Mouse (Mus musculus) thymus, postnatal 10 days (tissue): ENCODE data around the gene A230072I06Rik.

ENCODE experiments used
- DNase-seq, 2 experiments: peaks; one replicate each; pipeline ENCODE4 v3.0.0; 2021; ENCODE audit warnings: low spot score in 2 of 2

Gene A230072I06Rik

DNA sequence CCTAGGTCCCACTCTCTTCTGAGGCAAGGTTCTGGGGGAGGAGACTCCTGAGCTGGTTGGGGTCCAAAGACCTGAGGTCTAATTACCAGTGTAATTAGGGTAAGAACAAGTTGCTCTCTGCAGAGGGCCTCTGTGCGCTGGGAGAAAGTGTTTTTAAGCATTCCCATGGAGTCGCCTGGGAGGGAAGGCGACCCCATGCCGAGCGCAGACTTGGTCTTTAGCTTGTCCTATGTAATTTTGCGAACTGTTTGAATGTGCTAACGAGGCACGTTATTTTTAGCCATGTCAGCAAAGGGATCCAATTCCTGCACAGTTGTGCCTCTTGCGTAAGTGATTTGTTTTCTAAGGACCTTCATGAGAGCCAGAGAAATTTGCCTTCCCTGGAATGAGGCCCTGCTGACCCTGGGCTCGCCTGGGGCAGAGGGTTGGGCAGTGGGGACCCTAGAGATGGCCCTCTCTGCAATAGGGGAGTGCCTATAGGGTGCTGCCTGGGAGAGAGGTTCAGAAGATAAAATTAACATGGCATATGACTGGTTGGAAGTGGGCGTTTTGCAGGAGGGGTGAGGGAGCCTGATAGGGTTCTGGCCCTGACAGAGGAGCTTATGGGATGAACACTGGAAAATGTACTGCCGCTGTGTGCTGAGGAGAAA lies at the start of gene A230072I06Rik:
A230072I06Rik (plus strand) TSS at position 157 of the 650 bp plus-strand sequence.
- DNase-seq, result no peak

DNA sequence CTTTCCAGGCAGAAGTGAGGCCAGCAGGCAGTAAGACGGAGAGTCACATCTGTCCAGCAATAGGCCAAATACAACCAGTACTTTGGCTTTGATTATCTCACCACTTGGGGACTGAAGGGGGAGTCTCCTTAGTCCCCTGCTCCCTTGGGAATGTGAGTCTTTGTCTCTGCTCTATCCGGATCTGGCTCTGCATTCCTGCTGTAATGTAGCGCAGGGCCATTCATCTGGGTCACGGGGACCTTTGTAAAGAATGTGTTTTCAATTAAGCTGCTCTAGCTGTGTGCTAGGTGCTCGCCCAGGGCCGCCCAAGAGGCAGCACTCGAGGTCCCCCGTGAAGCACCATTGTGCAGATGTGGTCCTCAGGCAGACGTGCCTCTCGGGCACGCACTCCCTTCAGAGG lies 44.6 kb upstream of the A230072I06Rik start:
- DNase-seq, result no peak

DNA sequence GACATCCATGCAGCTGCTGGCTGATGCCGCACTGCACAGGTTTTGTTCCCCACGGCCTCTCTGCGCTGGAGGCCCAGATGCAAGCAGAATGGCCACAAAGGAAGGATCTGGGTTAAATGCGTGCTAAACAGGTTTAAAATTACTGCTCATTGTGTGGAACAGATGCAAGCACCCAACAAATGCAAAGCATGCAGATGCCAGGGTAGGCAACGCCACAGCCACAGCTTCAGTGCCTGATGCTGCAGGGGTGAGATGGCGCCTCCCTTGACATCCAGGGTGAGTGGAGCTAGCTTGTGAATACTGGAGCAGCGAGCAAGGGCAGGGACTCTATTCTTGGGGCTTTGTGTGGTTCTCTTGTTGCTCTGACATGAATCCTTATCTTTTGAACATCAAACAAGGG lies 39.8 kb upstream of the A230072I06Rik start:
- no peak for DNase-seq

DNA sequence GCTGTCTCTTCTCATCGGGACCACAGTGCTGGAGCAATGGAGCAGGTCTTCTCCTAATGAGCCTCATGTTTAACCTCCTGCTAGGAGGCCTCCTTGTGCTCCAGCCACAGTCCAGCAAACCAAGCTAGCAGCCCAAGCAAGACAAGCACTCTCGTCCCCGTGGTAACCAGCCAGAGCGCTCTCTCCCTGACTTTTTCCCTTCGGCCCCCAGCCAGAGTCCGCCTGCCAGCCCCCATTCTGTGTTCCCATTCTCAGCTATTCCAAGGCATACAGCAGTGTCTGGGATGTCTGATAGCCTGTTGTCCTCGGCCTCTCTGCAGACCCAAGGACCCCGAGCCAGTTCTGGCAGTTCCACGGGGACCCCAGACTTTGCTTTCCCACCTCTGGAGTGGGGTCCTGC lies 38.5 kb upstream of the A230072I06Rik start:
- DNase-seq, result no peak

DNA sequence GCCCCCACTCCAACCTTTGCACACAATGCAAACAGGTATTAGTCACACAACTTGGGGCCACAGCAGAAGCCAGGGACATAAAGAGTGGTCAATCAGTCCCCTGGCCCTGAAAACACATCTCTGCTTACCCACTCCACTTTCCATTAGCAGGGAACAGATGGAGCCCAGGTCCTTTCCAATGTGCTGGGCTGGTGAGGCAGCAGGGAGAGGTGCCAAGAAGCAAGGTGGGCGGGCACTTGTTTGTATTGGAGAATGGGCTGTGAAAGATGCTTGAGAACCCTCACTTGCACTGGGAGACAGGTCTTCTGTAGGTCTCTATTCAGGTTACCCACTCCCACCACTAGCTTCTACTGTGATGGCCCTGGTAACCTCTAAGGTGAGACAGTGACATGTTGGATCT lies 34.9 kb upstream of the A230072I06Rik start:
- DNase-seq, result no peak

DNA sequence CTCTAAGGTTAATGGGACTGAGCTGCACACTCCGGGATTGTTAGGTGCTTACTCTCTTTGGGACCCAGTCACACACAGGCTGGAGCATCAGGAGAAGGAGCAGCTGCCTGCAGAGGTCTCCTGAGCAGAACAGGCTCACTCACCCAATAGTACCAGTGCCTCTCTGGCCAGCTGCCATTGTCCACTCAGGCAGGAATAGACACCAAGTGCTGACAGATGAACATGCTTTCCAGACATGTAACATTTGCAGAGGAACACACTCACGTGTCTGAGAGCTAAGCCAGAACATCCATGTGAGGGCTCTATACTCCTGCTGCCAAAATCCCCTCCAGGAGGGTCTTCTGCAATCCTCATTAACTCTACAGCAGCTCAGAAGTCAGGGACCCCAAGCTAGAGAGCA lies 18.7 kb upstream of the A230072I06Rik start:
- no peak for DNase-seq

DNA sequence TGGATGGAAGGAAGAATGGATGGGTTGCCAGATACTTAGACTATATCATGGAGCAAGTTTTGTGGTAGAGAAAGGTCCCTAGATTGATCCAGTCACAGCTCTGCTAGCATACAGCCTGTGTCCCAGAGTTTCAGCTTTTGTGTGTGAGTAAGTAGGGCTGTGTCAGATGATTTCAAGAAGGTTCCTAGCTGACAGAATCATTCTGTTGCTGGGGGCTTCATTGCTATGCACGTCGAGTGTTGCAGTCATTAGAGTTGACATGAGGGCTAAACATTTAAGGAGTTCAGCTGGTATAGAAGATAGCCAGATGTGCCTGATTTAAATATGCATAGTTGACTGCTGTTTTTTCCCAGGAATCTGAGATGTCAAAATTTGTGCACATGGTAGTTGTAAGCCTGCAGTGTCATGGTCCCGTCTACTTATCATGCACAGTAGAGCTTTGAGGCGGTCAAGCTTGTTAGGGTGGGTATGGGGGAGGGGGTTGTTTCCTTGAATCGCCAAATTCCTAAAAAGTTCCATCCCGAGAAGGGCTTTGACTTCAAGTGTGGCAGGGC lies 18.1 kb upstream of the A230072I06Rik start:
- no peak for DNase-seq

DNA sequence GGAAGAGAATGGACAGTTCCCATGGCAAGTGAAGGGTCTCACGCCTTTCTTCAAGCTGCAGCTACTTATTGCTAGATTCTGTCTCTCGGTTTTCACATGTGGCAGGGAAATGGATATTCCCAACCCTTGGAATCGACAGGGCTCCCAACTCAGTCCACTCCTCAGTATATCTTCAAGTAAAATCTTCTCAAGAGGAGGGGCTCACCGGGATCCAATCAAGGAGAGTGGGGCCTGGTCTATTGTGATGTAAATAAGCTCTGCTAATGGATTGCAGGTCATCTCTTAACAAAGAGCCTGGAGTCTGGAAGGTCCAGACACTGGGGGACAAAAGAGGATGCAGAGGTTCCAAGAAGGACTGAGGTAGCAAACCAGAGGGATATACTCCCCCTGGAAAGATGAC lies 17.1 kb upstream of the A230072I06Rik start:
- DNase-seq, result no peak

DNA sequence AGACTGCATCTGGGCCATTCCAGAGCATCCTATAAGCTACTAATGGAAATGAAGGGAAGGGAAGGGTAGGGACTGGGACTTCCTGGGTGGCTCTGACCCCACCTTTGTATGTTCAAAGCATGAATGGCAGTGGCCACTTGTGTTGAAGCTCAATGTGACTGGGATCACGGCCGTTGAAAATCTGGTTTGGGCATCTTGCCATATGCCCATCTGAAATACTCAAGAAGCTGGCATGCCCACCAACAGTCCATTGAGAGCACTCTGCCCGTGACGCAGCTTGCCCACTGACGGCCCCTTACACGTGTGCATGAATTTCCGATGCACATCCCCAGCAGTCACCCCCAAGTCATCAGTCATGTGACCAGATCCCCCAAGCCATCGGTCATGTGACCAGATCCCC lies 13.6 kb upstream of the A230072I06Rik start:
- no peak for DNase-seq

DNA sequence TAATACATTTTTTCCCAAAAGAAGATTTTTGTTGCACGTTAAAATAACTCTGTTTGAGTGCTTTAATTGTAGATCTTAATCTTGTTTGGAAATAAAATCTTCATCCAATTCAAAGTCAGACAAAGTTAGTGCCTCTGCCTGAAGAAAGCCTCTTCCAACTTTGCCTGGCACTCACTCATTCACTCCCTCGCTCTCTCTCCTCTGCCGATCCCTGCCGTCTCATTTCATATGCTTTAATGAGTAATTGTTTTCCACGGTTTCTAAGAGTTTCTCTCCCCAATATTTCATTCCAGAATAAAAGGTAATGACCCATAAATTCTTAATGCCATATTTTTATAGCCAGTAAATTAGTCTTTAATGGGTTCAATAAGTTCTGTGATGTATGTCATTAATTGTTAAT lies 10.8 kb upstream of the A230072I06Rik start:
- DNase-seq, result no peak

DNA sequence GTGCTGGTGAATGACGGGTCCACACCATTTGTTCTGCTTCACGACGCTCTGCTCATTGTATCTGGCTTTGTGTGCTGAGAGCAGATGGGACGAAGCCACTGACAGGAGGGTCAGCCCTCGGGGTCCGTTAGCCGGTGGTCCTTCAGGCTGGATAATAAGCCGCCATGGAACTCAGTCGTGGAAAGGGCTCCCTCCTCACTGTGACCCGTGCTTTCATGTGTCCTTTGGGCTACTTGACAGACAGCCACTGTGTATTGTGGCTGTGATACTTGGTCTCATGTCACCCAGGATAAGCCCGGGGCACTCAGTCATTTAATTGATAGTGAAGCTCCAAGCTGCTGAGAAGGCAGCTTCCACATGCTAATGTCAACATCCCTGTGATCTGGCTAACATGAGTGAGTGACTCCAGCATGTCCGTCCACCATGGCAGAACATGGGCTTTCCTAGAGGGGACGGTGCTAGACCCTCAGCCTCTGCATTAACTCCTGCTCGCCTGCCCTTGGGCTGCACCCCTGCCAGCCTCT lies 10.3 kb upstream of the A230072I06Rik start:
- DNase-seq, result no peak

DNA sequence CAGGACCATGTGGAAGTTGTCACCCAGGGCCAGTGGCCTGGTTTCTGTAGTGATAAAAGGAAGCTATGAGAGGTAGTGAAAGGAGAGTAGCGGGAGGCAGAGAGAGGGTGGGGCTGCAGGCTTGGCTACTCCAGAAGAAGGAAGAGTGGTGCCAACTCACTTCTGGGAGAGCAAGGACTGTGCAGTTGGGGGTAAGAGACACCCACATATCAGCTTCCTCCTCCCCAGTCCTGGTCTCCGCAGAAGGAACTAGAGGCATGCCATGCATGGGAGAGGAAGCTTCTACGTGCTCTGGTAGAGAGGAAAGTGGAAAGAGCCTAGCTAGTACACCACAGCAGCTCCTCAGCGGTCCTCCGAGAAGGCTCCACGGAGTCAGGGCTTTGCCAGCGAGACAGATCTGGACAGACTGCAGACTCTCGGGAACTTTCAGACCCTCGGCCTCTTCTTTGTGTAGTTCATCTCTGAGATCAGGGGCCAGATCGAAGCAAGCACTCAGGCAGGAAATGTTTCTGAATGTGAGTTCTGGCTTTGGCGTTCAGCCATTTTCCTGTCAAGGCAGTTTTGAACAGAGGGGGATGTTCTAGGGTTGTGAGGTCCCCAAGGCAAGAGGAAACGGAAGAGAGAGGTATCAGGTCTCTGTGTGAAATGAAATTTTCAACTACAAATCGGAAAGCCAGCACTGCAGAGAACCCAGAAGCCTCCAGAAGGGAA lies 1.0 kb downstream of the A230072I06Rik start:
- no peak for DNase-seq

DNA sequence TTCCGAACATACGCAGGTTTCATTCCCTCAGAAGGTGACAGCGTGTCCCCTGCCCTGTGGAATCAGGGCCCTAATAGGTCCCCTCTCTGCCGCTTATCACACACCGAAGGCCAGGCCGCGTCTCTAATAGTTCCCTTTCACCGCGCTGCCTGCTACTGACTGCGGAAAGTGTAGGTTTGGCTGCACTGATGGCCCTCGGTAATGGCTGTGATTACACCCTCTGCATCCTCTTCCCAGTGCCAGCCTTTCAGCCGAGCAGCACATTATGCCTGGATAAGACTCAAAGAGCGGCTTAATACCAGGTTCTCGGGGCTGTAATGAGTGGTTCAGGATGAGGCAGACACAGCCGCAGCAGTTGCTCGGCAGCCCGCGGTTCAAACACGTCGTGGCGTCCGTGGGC lies 3.5 kb downstream of the A230072I06Rik start:
- no peak for DNase-seq

DNA sequence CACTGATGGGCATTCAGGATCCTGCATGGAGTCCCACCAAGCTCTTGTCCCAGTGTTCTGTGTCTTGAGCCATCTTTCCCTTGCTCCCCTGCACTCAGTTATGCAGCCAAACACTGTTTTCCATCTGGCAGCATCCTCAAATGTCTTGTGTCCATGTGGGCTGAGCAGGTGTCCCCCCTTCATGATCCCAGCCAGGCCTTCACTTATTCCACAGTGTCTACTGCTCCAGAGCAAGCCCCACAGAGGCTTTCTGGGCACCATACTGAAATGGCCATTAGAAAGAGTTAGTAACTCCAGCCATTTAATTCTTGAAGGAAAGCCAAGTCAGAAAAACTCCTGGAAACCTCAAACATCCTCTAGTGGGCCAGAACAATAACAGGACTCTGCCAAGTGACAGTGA lies 11.9 kb downstream of the A230072I06Rik start:
- DNase-seq, result no peak

DNA sequence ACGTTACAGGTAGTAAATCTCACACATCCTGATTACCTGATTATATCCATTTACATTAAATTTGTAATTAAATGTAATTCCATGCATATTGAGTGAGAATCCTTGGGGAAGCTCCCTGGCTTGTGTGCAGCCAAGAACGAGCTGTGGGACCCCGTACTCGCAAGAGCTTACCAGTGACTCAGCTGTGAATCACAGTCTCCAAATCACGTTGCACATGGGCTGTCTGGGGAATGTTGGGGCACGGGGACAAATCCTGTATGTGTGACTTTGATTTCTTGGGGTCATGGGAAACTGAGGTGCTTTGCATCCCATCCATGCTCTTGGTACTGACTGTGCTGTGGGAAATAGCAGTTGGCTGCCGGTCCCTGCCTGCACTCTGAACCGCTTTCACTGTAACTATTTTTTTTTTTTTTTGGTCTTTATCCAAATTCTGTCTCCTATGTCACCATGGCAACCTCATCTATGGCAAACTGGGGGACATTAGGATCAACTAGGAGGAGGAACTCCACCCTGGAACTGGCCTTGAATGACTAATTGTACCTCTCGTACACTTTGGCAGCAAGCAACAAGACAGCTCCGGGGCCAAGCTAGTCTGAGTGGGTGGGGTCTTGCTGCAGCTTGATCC lies 19.8 kb downstream of the A230072I06Rik start:
- no peak for DNase-seq

DNA sequence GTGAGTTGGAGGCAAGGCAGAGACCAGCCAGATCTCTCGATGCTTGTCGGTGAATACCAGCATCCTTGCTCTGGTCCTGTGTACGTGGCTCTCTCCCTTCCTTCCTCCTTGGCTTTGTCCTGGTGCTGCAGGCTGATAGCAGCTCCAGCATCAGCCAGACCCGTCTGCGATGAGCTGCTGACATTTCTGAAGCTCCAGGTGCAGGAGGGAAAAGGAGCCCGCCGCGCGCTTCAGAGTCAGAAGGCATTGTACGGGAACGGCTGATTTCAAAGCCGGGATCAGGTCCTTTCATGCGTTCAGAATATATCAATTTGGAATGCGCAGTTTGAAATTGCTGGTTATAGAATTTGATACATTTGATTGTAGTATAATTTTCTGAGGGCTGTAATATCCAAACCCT lies 23.4 kb downstream of the A230072I06Rik start:
- DNase-seq, result no peak

DNA sequence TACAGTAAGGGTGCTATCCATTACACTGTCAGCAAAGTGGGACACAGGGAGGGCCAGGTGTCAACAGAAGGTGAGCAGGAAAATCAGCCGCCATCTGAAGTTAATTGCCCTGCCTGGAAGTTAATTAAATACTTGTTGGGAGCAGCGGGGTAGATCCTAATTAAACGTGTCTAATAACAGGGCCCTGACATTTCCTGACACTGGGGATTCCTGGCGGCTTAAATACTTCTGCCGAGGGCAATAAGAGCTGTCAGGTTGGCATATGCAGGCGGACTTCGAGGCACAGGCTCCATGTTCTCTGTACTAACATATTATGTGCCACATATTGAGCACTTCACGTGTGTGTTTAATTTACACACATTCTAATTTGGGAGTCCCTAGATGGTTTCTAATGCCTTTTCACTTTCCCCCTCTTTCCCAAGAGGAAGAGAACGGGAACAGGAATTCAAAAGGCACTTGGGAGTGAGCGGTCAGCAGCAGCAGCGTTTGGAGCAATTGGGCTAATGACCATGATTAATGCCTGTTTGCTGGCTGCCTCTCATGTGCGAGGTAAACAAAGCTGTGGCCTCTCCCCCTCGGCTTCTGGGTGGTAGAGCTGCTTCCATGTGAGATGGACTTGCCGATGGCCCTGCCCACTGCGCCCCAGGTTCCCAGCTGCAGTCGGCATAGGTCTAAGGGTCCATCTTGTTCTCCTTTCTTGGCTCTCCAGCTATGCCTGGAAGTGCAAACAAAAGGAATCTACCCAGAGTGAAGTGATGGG lies 34.5 kb downstream of the A230072I06Rik start:
- no peak for DNase-seq

DNA sequence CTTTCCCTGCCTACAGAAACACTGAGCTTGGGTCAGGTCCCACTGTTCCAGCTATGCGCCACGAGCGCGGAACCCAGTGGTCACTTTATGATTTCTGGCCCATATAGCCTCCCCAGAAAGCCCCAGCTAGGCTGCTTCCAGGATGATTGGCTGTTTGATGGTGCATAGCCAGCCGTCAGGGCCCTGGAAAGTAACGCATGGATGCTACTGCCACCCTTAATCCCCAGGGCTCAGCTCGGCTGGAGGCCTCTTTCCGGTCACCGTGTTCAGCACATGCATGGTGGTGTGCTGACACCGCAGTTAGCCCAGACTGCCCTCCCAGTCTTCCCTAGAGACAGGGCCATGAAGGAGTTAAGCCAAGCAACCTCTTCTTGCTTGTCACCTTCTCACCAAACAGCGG lies 35.6 kb downstream of the A230072I06Rik start:
- no peak for DNase-seq

DNA sequence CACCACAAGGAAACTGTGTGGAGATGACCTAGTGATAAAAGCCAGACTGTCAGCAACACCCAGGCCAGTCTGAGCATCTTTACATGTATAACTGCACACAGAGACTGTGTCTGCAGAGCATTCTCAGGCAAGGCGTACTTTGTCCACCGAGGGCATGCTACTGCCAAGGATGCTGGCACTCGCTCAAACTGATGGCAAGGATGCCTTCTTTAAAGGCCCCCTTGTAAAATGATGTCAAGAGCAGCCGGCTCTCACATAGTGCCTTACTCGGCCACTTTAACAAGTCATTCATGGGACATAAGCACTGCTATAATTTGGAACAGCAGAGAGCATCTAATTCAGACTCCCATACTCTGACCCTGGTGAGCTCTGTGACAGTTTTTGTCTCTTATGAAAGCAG lies 36.6 kb downstream of the A230072I06Rik start:
- DNase-seq, result no peak

DNA sequence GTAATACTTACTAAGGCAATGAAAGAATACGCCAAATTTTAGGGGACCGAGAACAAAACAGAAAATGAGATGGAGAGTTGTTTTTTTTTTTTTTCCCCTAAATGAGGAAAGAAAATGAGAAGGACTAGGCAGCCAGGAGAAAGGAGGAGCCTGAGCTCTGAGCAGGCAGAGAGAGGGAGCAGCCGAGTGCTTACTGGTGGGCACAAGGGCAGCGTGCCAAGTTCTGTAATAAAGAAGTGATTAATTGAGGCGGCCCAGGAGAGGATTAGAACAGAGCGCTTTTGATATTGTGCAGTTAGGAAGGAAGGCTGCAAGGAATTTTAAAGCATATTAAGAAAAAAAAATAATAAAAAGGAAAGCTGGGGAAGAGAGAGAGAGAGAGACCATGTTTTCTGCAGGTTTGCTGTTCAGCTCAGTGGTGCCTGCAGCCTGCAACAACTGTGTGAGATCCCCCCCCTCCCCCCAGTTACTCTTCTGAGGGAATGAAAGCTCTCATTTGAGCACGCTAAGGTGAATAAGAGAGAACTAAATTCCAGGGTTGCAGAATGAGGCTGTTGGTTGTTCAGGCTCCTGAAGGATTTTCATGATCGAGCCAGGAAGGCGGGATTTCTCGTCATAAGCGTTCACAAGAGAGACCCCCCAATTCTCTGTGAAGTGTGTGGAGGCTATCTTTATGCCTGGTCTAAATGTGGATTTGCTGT lies 41.3 kb downstream of the A230072I06Rik start:
- DNase-seq, result no peak

DNA sequence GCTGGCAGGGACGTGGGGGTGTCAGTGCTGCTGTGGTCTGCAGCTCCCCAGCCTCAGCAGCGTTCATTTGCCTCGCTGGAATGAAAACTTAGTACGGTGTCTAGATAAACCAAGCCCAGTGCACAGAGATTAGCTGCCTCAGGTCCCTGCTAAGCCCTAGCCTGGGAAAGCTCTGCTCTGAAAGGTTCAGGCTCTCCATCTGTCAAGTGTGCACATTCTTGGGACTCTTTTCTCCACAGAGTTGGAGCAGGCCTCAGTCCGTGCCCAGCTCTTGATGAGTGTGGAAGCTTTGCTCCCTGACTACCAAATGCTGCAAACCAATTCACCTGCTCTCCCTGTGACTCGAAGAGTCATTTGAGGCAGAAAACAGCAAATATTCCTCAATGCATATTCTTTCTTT lies 43.5 kb downstream of the A230072I06Rik start:
- no peak for DNase-seq
